Mouse (Mus musculus) neutrophil, adult 59 days (primary cell): Measurements from ENCODE around the gene Kcna6. TPM values are rescaled to one million over a fixed set of nuclear protein-coding genes. Genes with fewer than 3 reads are reported as not detected.

Experiments
- total RNA-seq, 2 experiments: library from RNA; stranded (reverse); gene quantifications; 1 replicate in 1 of 2; 2 replicates in 1 of 2; pipeline ENCODE4 v1.2.4; 2023

Gene Kcna6
- not detected for total RNA-seq

GRCm38 (mm10) chr6:126740211-126741142 is at the start of gene Kcna6:
Kcna6 (minus strand) TSS chr6:126740674.

Other genes starting within 250 kb of the Kcna6 start
- gene Kcna5, start 205.3 kb downstream of the Kcna6 start, total RNA-seq: not detected
- not detected for gene Kcna1, start 94.3 kb downstream of the Kcna6 start, total RNA-seq
- 10 to 100 TPM; 42.7 to 46.2 TPM for gene Ndufa9, start 108.5 kb upstream of the Kcna6 start, total RNA-seq
- gene Akap3, start 112.4 kb upstream of the Kcna6 start, total RNA-seq: not detected
- not detected for gene Dyrk4, start 181.2 kb upstream of the Kcna6 start, total RNA-seq
- gene Rad51ap1, start 198.9 kb upstream of the Kcna6 start, total RNA-seq: 10 to 100 TPM; 18.0 to 20.3 TPM
- 10 to 100 TPM; 16.9 to 20.3 TPM for gene D6Wsu163e, start 199.3 kb upstream of the Kcna6 start, total RNA-seq